Mouse (Mus musculus): ENCODE data around the gene C2cd4c. TPM values are rescaled to one million over a fixed set of nuclear protein-coding genes. Genes with fewer than 3 reads are reported as not detected.

Gene C2cd4c
- 0.06 and 0.11 TPM in 2 replicates for polyA plus RNA-seq (2016; fragmentation: Nextera tagmentation; extraction: Ambion mirVana)

GRCm38 (mm10) chr10:79613578-79614304 is at the start of gene C2cd4c:
Gene C2cd4c, minus strand, starts transcription at chr10:79614025.
- Histone ChIP-seq H3K27me3 (ENCODE audit: low read depth, poor library complexity, severe bottlenecking) (peaks cover 49% of the 10 kb centered on the region), H3K9me3 (replicated peaks) (no peaks in the 10 kb centered on the region), H3K27ac (replicated peaks) (peak within 1 kb of the TSS; percentile 83), H3K4me1 (peaks cover 48% of the 10 kb centered on the region), H3K4me3 (peak within 1 kb of the TSS; percentile 76), H3K36me3 (no peaks in the 10 kb centered on the region)
- 1% methylated on average over 60 of the region's 60 CpGs for WGBS
- peak; percentile 83 for DNase-seq (ENCODE audit: low spot score)

DNA sequence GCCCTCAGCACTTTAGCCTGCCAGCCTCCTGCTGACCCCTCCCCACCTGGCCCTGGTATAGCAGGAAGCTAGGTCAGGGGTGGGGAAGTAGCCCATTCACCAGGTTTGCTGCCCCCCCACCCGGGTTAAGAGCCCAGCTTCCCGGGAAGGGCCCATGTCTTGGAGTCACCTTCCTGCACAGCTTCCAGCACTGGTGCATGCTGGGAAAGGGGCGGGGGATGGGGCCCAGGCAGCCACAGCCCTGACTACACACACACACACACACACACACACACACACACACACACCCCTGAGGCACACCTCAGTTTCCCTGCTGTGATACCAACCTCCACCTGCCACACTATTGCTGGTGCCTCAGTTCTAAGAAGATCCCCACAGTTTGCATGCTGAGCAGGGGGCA is 48.0 kb upstream of the C2cd4c start:
- DNase-seq (ENCODE audit: low spot score) = no peak
- no peak overlapping the region; the same call in 1 of the 2 replicates for H3K27ac ChIP-seq (replicated peaks)
- no peaks in the 10 kb centered on the region for H3K36me3 ChIP-seq
- no peaks in the 10 kb centered on the region for H3K9me3 ChIP-seq (replicated peaks)
- peaks cover 19% of the 10 kb centered on the region for H3K4me1 ChIP-seq
- H3K27me3 ChIP-seq (ENCODE audit: low read depth, poor library complexity, severe bottlenecking) = 0 out of 2 replicates have a peak, but pooled peaks cover 5% of the 10 kb centered on the region
- WGBS = 48% methylated on average over 3 of the region's 3 CpGs
- H3K4me3 ChIP-seq = no peak overlapping the region

- peaks cover 23% of the 10 kb centered on the region for H3K4me1 ChIP-seq
- no peak for DNase-seq (ENCODE audit: low spot score)
- no peaks in the 10 kb centered on the region for H3K36me3 ChIP-seq
- H3K4me3 ChIP-seq = no peak overlapping the region
- H3K27me3 ChIP-seq (ENCODE audit: low read depth, poor library complexity, severe bottlenecking) = 0 out of 2 replicates have a peak, but pooled peaks cover 1% of the 10 kb centered on the region
- H3K27ac ChIP-seq (replicated peaks) = no peak overlapping the region
- H3K9me3 ChIP-seq (replicated peaks) = no peaks in the 10 kb centered on the region
- 81% methylated on average over 2 of the region's 2 CpGs for WGBS
Measured at GRCm38 (mm10) chr10:79660298-79660697, 46.5 kb upstream of the C2cd4c start.

DNA sequence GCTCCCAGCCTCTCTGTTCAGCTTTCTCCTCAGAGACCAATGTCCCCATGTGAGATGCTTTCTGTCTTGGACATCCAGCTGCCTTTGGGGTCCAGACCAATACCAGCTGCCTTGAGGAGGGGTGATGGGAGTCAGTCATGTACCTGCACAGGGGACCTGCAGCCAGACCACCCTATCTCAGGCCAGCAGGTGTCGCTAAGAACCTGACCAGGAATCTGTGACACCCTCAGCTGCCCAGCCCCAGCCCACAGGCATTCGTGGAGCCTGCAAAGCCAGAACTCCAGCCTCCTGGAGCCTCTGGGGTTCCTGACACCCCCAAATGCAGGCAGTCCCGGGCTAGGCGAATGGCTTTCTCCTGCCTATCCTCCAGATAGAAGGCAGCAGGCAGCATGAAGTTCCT is 45.0 kb upstream of the C2cd4c start:
- Histone ChIP-seq H3K9me3 (replicated peaks) (no peaks in the 10 kb centered on the region), H3K4me3 (no peak overlapping the region), H3K27ac (replicated peaks) (no peak overlapping the region), H3K36me3 (no peaks in the 10 kb centered on the region), H3K4me1 (peaks cover 30% of the 10 kb centered on the region), H3K27me3 (ENCODE audit: low read depth, poor library complexity, severe bottlenecking) (no peaks in the 10 kb centered on the region)
- no peak for DNase-seq (ENCODE audit: low spot score)
- 21% methylated on average over 4 of the region's 4 CpGs for WGBS

- 0 out of 2 replicates have a peak, but pooled peaks cover 6% of the 10 kb centered on the region for H3K27me3 ChIP-seq (ENCODE audit: low read depth, poor library complexity, severe bottlenecking)
- peak; percentile 78 for DNase-seq (ENCODE audit: low spot score)
- peaks cover 19% of the 10 kb centered on the region for H3K4me1 ChIP-seq
- no peak overlapping the region for H3K27ac ChIP-seq (replicated peaks)
- H3K9me3 ChIP-seq (replicated peaks) = no peaks in the 10 kb centered on the region
- H3K36me3 ChIP-seq = no peaks in the 10 kb centered on the region
- H3K4me3 ChIP-seq = no peak overlapping the region
- WGBS = 11% methylated on average over 1 of the region's 1 CpGs
Measured at GRCm38 (mm10) chr10:79654946-79655395, 41.1 kb upstream of the C2cd4c start.

- H3K27me3 ChIP-seq (ENCODE audit: low read depth, poor library complexity, severe bottlenecking) = 0 out of 2 replicates have a peak, but pooled peaks cover 6% of the 10 kb centered on the region
- no peak overlapping the region for H3K4me3 ChIP-seq
- 88% methylated on average over 7 of the region's 7 CpGs for WGBS
- DNase-seq (ENCODE audit: low spot score) = no peak
- H3K9me3 ChIP-seq (replicated peaks) = no peaks in the 10 kb centered on the region
- H3K36me3 ChIP-seq = no peaks in the 10 kb centered on the region
- no peak overlapping the region for H3K27ac ChIP-seq (replicated peaks)
- H3K4me1 ChIP-seq = peaks cover 19% of the 10 kb centered on the region
Measured at GRCm38 (mm10) chr10:79652789-79653188, 39.0 kb upstream of the C2cd4c start.

DNA sequence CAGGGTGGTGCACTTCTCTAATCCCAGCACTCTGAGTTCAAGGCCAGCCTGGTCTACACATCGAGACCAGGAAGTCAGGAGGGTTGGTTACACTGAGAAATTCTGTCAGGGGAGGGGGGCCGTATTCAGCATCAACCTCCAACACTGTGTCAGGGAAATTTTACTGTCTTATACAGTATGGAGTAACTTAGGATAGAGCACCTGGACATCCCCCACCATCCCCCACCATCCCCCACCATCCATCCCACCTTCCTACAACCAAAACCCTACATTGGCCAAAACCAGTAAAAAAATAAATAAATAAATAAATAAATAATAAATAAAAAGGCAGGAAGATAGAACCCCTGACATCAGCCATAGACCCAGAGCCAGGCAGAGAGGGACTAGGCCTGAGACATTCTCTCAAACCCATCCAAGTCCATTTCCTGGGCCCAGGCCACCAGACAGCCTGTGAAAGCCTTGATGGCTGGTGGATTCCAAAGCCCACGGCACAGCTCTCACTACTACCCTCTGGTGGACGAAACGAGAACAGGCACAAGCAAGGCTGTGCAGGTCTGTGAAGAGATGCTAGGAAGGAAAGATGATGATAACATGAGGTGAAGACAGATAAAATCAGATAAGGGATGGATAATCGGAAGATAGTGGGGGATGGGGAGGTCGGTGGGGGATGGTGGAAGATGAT is 35.4 kb upstream of the C2cd4c start:
- 33% methylated on average over 7 of the region's 7 CpGs for WGBS
- H3K9me3 ChIP-seq (replicated peaks) = no peaks in the 10 kb centered on the region
- H3K27me3 ChIP-seq (ENCODE audit: low read depth, poor library complexity, severe bottlenecking) = 0 out of 2 replicates have a peak, but pooled peaks cover 6% of the 10 kb centered on the region
- H3K36me3 ChIP-seq = no peaks in the 10 kb centered on the region
- no peak overlapping the region for H3K27ac ChIP-seq (replicated peaks)
- peaks cover 5% of the 10 kb centered on the region for H3K4me1 ChIP-seq
- DNase-seq (ENCODE audit: low spot score) = peak; percentile 72
- H3K4me3 ChIP-seq = no peak overlapping the region

- Histone ChIP-seq H3K36me3 (no peaks in the 10 kb centered on the region), H3K4me3 (no peak within 1 kb of the TSS), H3K27me3 (ENCODE audit: low read depth, poor library complexity, severe bottlenecking) (peaks cover 1% of the 10 kb centered on the region), H3K9me3 (replicated peaks) (no peaks in the 10 kb centered on the region), H3K4me1 (no peaks in the 10 kb centered on the region), H3K27ac (replicated peaks) (no peak within 1 kb of the TSS; the same call in 1 of the 2 replicates)
- 77% methylated on average over 8 of the region's 8 CpGs for WGBS
- no peak for DNase-seq (ENCODE audit: low spot score)
Measured at GRCm38 (mm10) chr10:79645711-79646110, 31.9 kb upstream of the C2cd4c start, which contains the start of gene Odf3l2. Gene Odf3l2, minus strand, starts transcription at chr10:79645738.

DNA sequence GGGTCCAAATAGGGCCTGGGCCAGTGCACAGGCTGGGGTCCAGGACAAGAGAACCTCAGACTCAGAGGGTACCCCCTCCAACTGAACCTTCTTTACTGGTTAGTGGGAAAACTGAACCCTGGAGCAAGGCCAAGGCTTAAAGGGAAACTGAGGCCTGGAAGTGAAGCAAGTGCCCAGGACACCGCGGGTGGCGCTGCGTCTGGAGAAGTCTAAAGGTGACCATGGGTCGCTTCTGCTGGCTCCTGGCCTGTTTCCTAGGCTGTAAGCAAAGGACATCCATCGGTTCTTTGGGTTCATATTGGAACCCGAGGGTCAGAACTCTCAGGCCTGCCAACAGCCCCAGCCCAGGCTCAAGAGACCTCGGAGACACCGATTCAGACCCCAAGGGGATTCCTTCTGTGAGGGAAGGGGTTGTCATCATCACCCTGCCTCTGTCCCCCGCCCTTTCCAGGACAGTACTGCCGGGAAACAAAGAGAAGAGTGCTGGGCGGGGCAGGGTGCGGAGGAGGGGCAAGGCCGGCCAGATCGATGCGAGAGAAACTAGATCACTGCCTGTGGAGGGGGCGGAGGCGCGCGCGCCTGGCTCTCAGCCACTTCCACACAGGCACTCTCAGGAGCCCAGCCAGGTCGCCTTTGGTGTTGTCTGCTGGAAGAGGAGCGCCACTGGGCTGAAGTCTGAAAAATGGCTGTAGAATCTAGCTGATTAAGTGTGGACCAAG is 24.8 kb upstream of the C2cd4c start:
- WGBS = 4% methylated on average over 23 of the region's 23 CpGs
- Histone ChIP-seq H3K36me3 (no peaks in the 10 kb centered on the region), H3K9me3 (replicated peaks) (no peaks in the 10 kb centered on the region), H3K4me1 (peaks cover 55% of the 10 kb centered on the region), H3K27me3 (ENCODE audit: low read depth, poor library complexity, severe bottlenecking) (peaks cover 46% of the 10 kb centered on the region), H3K4me3 (peak overlapping the region; percentile 91), H3K27ac (replicated peaks) (peak overlapping the region; percentile 92)
- DNase-seq (ENCODE audit: low spot score) = peak; percentile 73

DNA sequence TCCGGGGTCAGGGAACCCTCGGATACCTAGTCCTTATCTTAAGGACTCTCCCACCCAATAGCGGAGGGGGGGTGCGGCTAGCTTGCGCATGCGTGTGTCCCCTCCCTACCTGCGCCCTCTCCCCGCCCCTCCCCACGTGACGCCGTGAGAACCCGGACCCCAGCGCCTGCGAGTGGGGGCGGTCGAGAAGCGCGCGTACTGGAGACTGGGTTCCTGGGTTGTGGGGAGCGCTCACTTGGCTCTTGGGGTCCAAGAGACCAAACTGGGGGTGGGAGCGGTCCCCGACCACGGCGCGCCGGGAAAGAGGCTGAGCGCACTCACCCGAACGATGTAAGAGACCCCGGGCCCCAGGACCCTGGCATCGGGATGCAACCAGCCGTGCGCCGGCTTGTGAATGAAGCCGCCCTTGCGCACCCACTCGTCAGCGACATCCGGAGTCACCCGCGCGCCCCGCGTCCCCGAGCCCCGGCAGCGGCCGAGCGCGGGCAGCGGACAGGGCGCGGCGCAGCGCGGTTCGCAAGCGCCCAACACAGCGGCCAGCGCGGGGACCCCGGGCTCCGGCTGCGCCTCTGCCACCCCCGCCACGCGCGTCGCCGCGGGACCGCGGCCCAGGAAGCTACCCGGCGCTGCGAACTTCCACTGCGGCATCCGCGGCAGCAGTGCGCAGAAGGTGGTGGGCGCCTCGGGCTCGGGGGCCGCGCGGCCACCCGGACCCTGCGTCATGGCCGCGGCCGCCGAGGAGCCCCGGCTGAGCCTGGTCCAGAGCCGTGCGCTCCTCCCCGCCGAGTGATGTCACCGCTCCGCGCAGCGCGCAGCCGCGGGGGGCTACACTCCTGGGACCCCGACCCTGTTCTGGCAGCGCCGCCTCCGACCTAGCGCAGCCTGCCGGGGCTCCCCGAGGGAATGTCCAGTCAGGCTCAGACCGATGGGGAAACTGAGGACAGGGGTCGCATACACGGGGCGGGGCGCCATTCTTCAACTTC is 23.6 kb upstream of the C2cd4c start, which contains the start of gene Shc2:
TSS of gene Shc2 (minus strand) at position 791 of the 983 bp plus-strand sequence.
- under 1% methylated on average over 116 of the region's 116 CpGs for WGBS
- no peaks in the 10 kb centered on the region for H3K9me3 ChIP-seq (replicated peaks)
- peak within 1 kb of the TSS; percentile 91 for H3K4me3 ChIP-seq
- H3K4me1 ChIP-seq = peaks cover 58% of the 10 kb centered on the region
- no peaks in the 10 kb centered on the region for H3K36me3 ChIP-seq
- peak; percentile 77 for DNase-seq (ENCODE audit: low spot score)
- peak within 1 kb of the TSS; percentile 92 for H3K27ac ChIP-seq (replicated peaks)
- peaks cover 46% of the 10 kb centered on the region for H3K27me3 ChIP-seq (ENCODE audit: low read depth, poor library complexity, severe bottlenecking)

DNA sequence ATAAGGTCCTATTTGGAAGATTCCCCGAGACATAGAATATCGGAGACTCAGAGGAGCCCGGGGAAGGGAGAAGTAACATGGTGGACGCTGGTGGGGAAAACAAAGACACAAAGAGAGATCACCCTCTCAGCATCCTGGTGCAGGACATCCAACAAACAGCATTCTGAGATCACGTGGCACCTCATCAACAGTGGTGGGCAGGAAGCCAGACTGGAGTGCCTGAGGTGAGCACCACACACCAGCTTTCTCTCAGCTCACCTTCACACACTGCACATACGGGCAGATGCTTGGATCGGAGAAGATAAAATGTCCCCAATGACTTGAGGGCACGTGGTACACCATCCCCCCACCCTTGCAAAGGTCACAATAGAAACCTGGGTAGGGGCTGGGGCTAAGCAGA is 22.5 kb upstream of the C2cd4c start:
- H3K27ac ChIP-seq (replicated peaks) = peak overlapping the region; percentile 92; the same call in 1 of the 2 replicates
- no peak for DNase-seq (ENCODE audit: low spot score)
- WGBS = 85% methylated on average over 8 of the region's 8 CpGs
- H3K4me3 ChIP-seq = peak overlapping the region; percentile 91
- H3K4me1 ChIP-seq = peaks cover 58% of the 10 kb centered on the region
- H3K9me3 ChIP-seq (replicated peaks) = no peaks in the 10 kb centered on the region
- H3K36me3 ChIP-seq = no peaks in the 10 kb centered on the region
- peaks cover 46% of the 10 kb centered on the region for H3K27me3 ChIP-seq (ENCODE audit: low read depth, poor library complexity, severe bottlenecking)
